Mouse (Mus musculus) neutrophil, adult 65 days (primary cell): Measurements from ENCODE around the gene Plekhs1. TPM values are rescaled to one million over a fixed set of nuclear protein-coding genes. Genes with fewer than 3 reads are reported as not detected.

Experiments
- total RNA-seq: library from RNA; stranded (reverse); gene quantifications from 2 replicates; pipeline ENCODE4 v1.2.4, GENCODE M21; 2023

Gene Plekhs1
- 1.7 and 3.4 TPM in 2 replicates for total RNA-seq

GRCm38 (mm10) chr19:56461522-56462101, at the start of gene Plekhs1:
Gene Plekhs1 (plus strand): TSS chr19:56461640.

Other genes starting within 250 kb of the Plekhs1 start
- gene Habp2, start 174.5 kb upstream of the Plekhs1 start, total RNA-seq, result not detected in 2 replicates
- gene Nrap, start 71.6 kb upstream of the Plekhs1 start, total RNA-seq, result 0.20 and 0.44 TPM in 2 replicates
- gene Casp7, start 64.5 kb upstream of the Plekhs1 start, total RNA-seq, result 27.7 and 34.2 TPM in 2 replicates
- 10.2 and 11.1 TPM in 2 replicates for gene Dclre1a, start 86.6 kb downstream of the Plekhs1 start, total RNA-seq
- gene Nhlrc2, start 86.6 kb downstream of the Plekhs1 start, total RNA-seq, result 17.6 and 23.6 TPM in 2 replicates